Mouse (Mus musculus) hindbrain, embryonic 14.5 days (tissue): ENCODE results near the gene Akr7a5. TPM values are rescaled to one million over a fixed set of nuclear protein-coding genes. Genes with fewer than 3 reads are reported as not detected.
A peak's percentile ranks its signal among the peaks of the same experiment; 100 is the strongest.

Experiments
- ATAC-seq: fragments of 200-750 bp; cut with Nextera tagmentation; 2 replicates; pipeline ENCODE4 v1.8.0; 2017; ENCODE audit warnings: moderate number of reproducible peaks, mild to moderate bottlenecking, moderate TSS enrichment, moderate library complexity; ENCODE audit not compliant: low FRiP score
- DNase-seq: peaks from one replicate; pipeline ENCODE4 v3.0.0-alpha.2; 2015; ENCODE audit warnings: low spot score
- H3K27ac ChIP-seq: fragments of 300-500 bp; sonication (generic); 2 replicates; pipeline ENCODE4 v1.5.1; 2014; ENCODE audit warnings: mild to moderate bottlenecking, moderate library complexity
- H3K27me3 ChIP-seq: fragments of 300-500 bp; sonication (generic); 2 replicates; pipeline ENCODE4 v1.6.1; 2014; ENCODE audit warnings: mild to moderate bottlenecking, low read length, mixed read lengths; ENCODE audit not compliant: control insufficient read depth, insufficient read depth
- H3K36me3 ChIP-seq: fragments of 300-500 bp; sonication (generic); replicated peaks from 2 replicates; pipeline ENCODE4 v1.6.1; 2014; ENCODE audit not compliant: control insufficient read depth, insufficient read depth
- H3K4me1 ChIP-seq: fragments of 300-500 bp; sonication (generic); replicated peaks from 2 replicates; pipeline ENCODE4 v1.6.1; 2014; ENCODE audit warnings: antibody characterized with exemption, low read length, mixed read lengths; ENCODE audit not compliant: control insufficient read depth, insufficient read depth
- H3K4me2 ChIP-seq: fragments of 300-500 bp; sonication (generic); replicated peaks from 2 replicates; pipeline ENCODE4 v1.6.1; 2014; ENCODE audit warnings: mild to moderate bottlenecking, moderate library complexity
- H3K4me3 ChIP-seq: fragments of 300-500 bp; sonication (generic); replicated peaks from 2 replicates; pipeline ENCODE4 v1.5.1; 2014; ENCODE audit warnings: mild to moderate bottlenecking, low read length
- H3K9ac ChIP-seq: fragments of 300-500 bp; sonication (generic); 2 replicates; pipeline ENCODE4 v1.6.1; 2014
- H3K9me3 ChIP-seq: fragments of 300-500 bp; sonication (generic); 2 replicates; pipeline ENCODE4 v1.6.1; 2016; ENCODE audit warnings: low read length; ENCODE audit not compliant: control insufficient read depth
- WGBS: fragments of 180-500 bp; shearing (Covaris S2); extraction: QIAGEN DNeasy Blood & Tissue Kit; methylation state at CpG from one replicate; pipeline ENCODE4 v1.1.7; 2014; 5-methylcytosine and 5-hydroxymethylcytosine counted together
- polyA plus RNA-seq: library from polyadenylated mRNA; unstranded; fragments of >200 nt; fragmentation: Nextera tagmentation; extraction: Ambion mirVana; gene quantifications from 2 replicates; pipeline ENCODE4 v1.2.1, GENCODE M21; 2014

The Akr7a5 gene
- polyA plus RNA-seq, 1 experiment from 2014 or later = 58.7 TPM

DNA sequence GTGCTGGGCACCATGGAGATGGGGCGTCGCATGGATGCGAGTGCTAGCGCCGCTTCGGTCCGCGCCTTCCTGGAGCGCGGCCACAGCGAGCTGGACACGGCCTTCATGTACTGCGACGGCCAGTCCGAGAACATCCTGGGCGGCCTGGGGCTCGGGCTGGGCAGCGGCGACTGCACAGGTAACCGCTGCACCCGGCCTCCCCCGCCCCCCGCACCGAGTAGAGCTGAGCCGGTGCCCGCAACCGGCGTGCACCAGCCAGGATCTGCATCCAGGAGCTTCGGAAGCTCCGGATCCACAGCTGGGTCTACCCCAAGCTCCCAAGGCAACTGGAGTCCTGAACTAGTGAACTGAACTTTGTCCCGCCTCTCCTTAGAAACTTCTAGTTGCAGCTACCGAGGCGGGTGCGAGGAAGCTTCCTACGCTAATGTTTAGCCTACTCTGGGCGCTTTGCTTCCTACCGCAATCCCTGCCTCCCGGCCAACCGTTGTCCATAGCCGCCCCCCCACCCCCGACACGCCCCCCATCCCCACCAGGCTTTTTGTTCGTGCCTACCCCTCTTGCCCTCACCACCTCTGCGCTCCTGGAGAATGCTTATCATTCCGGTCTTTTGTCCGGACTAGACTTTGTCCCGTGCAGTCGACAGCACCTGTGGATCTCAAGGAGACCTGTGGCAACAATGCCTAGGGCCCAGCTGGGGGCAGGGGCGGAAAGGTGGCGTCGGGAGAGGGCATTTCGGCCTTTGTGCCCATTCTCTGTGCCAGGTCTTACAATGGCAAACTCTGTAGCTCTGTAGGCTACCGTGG is 556 bp downstream of the Akr7a5 start:
- peak overlapping the region; percentile 97 for H3K4me2 ChIP-seq
- peak overlapping the region; percentile 71 for H3K27ac ChIP-seq
- H3K36me3 ChIP-seq = peaks cover 26% of the 10 kb centered on the region
- no peaks in the 10 kb centered on the region for H3K9me3 ChIP-seq
- peak overlapping the region; percentile 91 for H3K4me3 ChIP-seq
- peak; percentile 72 for ATAC-seq
- no peak for DNase-seq
- H3K27me3 ChIP-seq = no peaks in the 10 kb centered on the region; the same call in 1 of the 2 replicates
- 1% methylated on average over 50 of the region's 53 CpGs for WGBS
- H3K4me1 ChIP-seq = peaks cover 19% of the 10 kb centered on the region
- peak overlapping the region; percentile 86 for H3K9ac ChIP-seq

DNA sequence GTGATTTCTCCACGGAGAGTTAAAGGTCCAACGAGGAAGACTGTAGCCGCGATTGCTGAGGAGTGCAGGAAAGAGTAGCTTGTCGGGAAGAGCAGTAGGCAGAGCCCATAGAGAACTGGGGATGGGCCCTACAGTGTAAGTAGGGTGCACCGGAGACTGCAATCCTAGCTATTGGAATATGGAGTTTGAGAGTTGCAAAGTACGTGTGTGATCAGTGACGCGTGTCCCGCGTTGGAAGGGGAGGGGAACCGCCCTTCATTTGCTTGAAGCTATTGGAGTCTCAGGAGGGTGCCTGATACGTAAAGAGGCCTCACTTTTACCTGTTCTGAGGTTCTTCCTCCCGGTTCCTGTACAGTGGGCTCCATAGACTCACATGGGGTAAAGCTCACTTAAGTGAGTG is 1.2 kb downstream of the Akr7a5 start:
- Histone ChIP-seq H3K27ac (no peak overlapping the region), H3K9me3 (no peaks in the 10 kb centered on the region), H3K27me3 (no peaks in the 10 kb centered on the region; the same call in 1 of the 2 replicates), H3K36me3 (peaks cover 24% of the 10 kb centered on the region), H3K4me2 (peak overlapping the region; percentile 97), H3K4me1 (peaks cover 19% of the 10 kb centered on the region), H3K9ac (peak overlapping the region; percentile 86; the same call in 1 of the 2 replicates), H3K4me3 (peak overlapping the region; percentile 91)
- WGBS = 24% methylated on average over 14 of the region's 14 CpGs
- DNase-seq (no peak), ATAC-seq (no peak)

- H3K4me1 ChIP-seq = peaks cover 19% of the 10 kb centered on the region
- H3K9ac ChIP-seq = no peak overlapping the region
- no peak overlapping the region for H3K4me3 ChIP-seq
- H3K36me3 ChIP-seq = peaks cover 23% of the 10 kb centered on the region
- no peak for DNase-seq
- no peaks in the 10 kb centered on the region; the same call in 1 of the 2 replicates for H3K27me3 ChIP-seq
- no peak for ATAC-seq
- 53% methylated on average over 4 of the region's 4 CpGs for WGBS
- H3K27ac ChIP-seq = no peak overlapping the region
- H3K4me2 ChIP-seq = no peak overlapping the region
- H3K9me3 ChIP-seq = no peaks in the 10 kb centered on the region
Observed at GRCm38 (mm10) chr4:139312632-139313031, 2.1 kb downstream of the Akr7a5 start.

DNA sequence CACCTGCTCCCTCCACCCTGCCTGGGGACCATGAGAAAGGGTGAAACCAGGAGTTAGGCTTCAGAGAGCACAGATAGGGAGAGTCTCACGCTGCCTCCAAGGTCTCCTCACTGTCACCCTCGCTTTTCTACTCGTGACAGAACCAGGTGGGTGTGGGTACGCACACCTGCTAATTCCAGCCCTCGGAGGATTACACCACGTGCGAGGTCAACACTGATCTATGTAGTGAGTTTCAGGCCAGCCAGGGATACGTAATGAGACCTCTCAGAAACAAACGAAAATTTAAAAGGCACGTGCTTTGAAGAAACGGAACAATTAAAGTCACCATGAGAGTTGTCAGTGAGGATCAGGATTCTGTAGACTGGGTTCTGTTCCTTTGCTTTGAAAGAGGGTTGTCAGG is 7.9 kb downstream of the Akr7a5 start:
- 95% methylated on average over 11 of the region's 11 CpGs for WGBS
- Histone ChIP-seq H3K27ac (no peak overlapping the region), H3K27me3 (no peaks in the 10 kb centered on the region), H3K9ac (no peak overlapping the region), H3K4me1 (no peaks in the 10 kb centered on the region), H3K9me3 (no peaks in the 10 kb centered on the region), H3K4me3 (no peak overlapping the region), H3K4me2 (no peak overlapping the region), H3K36me3 (peaks cover 36% of the 10 kb centered on the region)
- DNase-seq = no peak
- ATAC-seq = no peak

GRCm38 (mm10) chr4:139319740-139320139 is 9.2 kb downstream of the Akr7a5 start:
- Histone ChIP-seq H3K36me3 (peaks cover 30% of the 10 kb centered on the region), H3K9me3 (no peaks in the 10 kb centered on the region), H3K27me3 (no peaks in the 10 kb centered on the region), H3K27ac (no peak overlapping the region), H3K4me3 (no peak overlapping the region), H3K9ac (no peak overlapping the region), H3K4me1 (no peaks in the 10 kb centered on the region), H3K4me2 (no peak overlapping the region)
- DNase-seq = no peak
- no peak for ATAC-seq
- 94% methylated on average over 4 of the region's 4 CpGs for WGBS

DNA sequence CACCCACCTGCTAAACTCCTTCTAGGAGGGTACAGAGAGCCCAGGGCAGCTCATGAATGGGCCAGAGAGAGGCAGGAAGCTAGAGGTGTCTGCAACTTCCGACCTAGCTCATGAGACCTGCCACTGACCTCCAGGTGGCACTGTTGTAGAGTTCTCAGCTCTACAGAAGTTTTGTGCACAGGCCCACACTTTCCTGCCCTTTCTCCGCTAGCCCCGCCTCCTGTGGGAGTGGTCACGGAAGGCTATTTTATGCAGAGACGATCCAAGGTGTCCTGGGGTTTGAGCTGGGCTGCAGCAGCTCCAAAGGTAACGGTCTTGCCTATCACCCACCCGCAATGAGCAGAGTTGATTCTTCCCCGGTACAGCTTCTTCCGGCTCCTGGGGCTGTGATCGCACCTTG is 20.1 kb downstream of the Akr7a5 start:
- Histone ChIP-seq H3K4me2 (no peak overlapping the region), H3K27ac (no peak overlapping the region), H3K27me3 (no peaks in the 10 kb centered on the region), H3K36me3 (no peaks in the 10 kb centered on the region), H3K4me3 (no peak overlapping the region), H3K4me1 (no peaks in the 10 kb centered on the region), H3K9me3 (no peaks in the 10 kb centered on the region), H3K9ac (no peak overlapping the region)
- DNase-seq (peak; percentile 40), ATAC-seq (no peak)
- 11% methylated on average over 10 of the region's 10 CpGs for WGBS

DNA sequence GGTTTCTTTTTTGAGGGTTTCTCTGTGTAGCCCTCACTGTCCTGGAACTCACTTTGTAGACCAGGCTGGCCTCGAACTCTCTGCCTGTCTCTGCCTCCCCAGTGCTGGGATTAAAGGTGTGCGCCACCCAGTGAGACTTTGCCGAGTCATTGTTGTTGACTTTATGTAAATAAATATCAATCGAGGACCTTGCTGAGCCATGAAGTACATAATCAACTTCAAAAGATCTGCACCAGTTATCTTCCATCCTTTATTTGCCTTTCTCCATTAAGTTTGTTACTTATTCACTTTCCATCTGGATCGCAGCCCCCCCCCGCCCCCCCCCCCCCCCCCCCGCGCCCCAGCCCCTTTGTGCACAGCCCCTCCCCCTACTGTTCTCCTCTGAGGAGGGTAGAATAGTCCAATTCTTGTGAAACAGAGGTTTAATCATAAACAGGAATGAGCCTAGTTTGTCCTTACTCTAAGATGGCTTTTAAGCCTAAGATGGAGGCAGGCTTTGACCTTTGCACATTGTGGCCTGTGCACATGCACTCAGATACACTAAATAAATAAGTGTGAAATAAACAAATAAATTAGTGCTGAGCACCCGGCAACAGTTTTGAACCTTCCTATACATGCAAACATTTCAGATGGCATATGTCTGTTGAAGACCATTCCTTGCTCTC is 24.2 kb downstream of the Akr7a5 start:
- no peak overlapping the region for H3K27ac ChIP-seq
- no peak overlapping the region for H3K9ac ChIP-seq

GRCm38 (mm10) chr4:139335507-139335906 is 25.0 kb downstream of the Akr7a5 start:
- WGBS = 70% methylated on average over 7 of the region's 7 CpGs

More for the DNA sequence above, 24.2 kb downstream of the Akr7a5 start:
- H3K27me3 ChIP-seq = peaks cover 17% of the 10 kb centered on the region
- no peak overlapping the region for H3K4me3 ChIP-seq
- DNase-seq (no peak), ATAC-seq (no peak)
- WGBS = 56% methylated on average over 8 of the region's 9 CpGs
- no peaks in the 10 kb centered on the region for H3K36me3 ChIP-seq
- no peaks in the 10 kb centered on the region for H3K9me3 ChIP-seq
- no peaks in the 10 kb centered on the region for H3K4me1 ChIP-seq
- H3K4me2 ChIP-seq = no peak overlapping the region

DNA sequence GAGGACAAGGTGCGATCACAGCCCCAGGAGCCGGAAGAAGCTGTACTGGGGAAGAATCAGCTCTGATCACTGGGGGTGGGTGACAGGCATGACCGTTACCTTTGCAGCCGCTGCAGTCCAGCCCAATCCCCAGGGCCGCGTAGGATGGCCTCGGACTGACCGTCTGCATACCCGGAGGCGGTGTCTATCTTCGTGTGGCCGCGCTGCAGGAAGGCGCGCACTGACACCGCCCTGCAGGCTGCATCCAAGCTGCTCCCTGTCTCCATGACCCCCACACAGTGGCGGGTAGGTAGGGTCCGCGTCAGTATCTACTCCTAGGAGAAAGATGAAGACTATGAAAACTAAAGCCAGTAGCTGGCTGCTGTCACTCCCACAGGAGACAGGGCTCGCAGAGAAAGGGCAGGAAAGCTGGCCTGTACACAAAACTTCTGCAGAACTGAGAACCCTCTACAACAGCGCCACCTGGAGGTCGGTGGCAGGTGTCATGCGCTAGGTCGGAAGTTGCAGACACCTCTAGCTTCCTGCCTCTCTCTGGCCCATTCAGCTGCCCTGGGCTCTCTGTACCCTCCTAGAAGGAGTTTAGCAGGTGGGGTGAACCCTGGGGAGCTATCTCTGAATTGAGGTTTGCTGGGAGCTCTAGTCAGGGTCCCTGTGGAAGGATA is 26.4 kb downstream of the Akr7a5 start:
- H3K27ac ChIP-seq = no peak overlapping the region
- ATAC-seq (no peak), DNase-seq (peak; percentile 79)
- peaks cover 17% of the 10 kb centered on the region for H3K27me3 ChIP-seq
- no peaks in the 10 kb centered on the region for H3K4me1 ChIP-seq
- no peaks in the 10 kb centered on the region for H3K9me3 ChIP-seq
- no peaks in the 10 kb centered on the region for H3K36me3 ChIP-seq
- WGBS = 35% methylated on average over 24 of the region's 24 CpGs
- H3K4me2 ChIP-seq = peak overlapping the region; percentile 24; the same call in 1 of the 2 replicates
- H3K4me3 ChIP-seq = no peak overlapping the region
- H3K9ac ChIP-seq = no peak overlapping the region

More at GRCm38 (mm10) chr4:139335507-139335906, 25.0 kb downstream of the Akr7a5 start:
- Histone ChIP-seq H3K4me1 (no peaks in the 10 kb centered on the region), H3K27me3 (peaks cover 17% of the 10 kb centered on the region), H3K9me3 (no peaks in the 10 kb centered on the region), H3K4me3 (no peak overlapping the region), H3K36me3 (no peaks in the 10 kb centered on the region), H3K4me2 (no peak overlapping the region), H3K9ac (no peak overlapping the region), H3K27ac (no peak overlapping the region)
- no peak for ATAC-seq
- no peak for DNase-seq
